Mouse (Mus musculus): ENCODE measurements at regions not wholly inside any gene's neighbourhood (a gene's known extent, or its start where the extent isn't known, plus 50 kb on each side); places are given as distances from the start of the nearest gene placed in this dataset.
"Not testable (repeated sequence)": the region's sequence is repeated elsewhere in the genome, so short reads cannot be mapped to it uniquely, and the experiment has no call there.

- peak; percentile 20 for DNase-seq (ENCODE audit: low spot score)
These were observed 55.6 kb downstream of the Mup20 start for GRCm38 (mm10) chr4:61998366-61998765.

DNA sequence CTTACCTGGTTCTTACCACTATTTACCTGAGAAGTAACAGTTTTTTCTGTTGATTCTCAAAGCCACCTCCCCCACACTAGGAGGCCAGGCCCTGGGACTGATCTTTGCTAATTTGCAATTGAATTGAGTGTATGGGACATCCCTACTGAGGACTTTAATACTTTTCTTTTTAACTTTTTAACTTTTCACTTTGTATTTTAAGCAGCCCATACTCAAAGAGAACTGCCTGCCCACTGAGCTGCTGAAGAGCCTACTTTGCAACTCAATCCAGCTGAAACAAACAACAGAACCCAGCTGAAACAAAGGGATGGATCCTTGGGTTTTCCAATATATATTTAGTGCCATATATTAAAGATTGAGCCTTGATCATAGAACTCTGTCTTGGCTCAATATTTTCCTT lies 64.0 kb downstream of the Mup20 start:
- DNase-seq (ENCODE audit: low spot score), result not testable (repeated sequence)

GRCm38 (mm10) chr4:61976159-61976558 lies 77.8 kb downstream of the Mup20 start:
- no peak for DNase-seq (ENCODE audit: low spot score)

DNA sequence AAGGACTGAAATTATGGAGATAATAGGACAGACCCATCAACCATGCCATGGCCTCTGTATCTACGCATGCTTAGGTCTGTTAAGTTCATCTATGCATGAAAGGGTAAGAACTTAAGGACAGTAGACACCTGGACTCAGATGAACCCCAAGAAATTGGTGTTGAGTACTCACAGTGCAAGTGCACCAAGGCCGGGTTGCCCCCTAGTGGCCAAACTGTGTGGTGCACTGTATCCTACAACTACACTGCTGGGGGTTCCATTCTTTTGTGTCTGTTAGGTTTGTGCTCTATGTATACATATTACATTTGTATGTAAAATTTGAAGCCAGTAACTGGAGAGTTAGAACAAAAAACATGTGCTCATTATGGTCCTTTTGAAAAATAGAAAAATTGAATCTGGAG lies 80.7 kb downstream of the Mup20 start:
- peak; percentile 10 for DNase-seq (ENCODE audit: low spot score)

- DNase-seq (ENCODE audit: low spot score), result no peak
These were observed 84.3 kb downstream of the Mup20 start for GRCm38 (mm10) chr4:61969691-61970090.

GRCm38 (mm10) chr4:61967674-61968073 lies 86.3 kb downstream of the Mup20 start:
- DNase-seq (ENCODE audit: low spot score), result not testable (repeated sequence)

- no peak for DNase-seq (ENCODE audit: low spot score)
These were observed 91.6 kb downstream of the Mup20 start for GRCm38 (mm10) chr4:61962315-61962714.

Measured in ovary, postnatal 36 days (tissue).